Mouse (Mus musculus) c-Kit-positive CD71-positive TER-119-negative erythroid progenitor cells, embryonic 14.5 days (primary cell): Measurements from ENCODE around the gene Synm.

Experiments used
- DNase-seq: peaks from one replicate; pipeline ENCODE4 v3.0.0-alpha.2; 2013; ENCODE audit warnings: low read depth

The Synm gene

GRCm38 (mm10) chr7:67749441-67750239 lies 9.9 kb downstream of the Synm start:
- no peak for DNase-seq

GRCm38 (mm10) chr7:67747731-67748305 lies 11.7 kb downstream of the Synm start:
- DNase-seq: no peak

- no peak for DNase-seq
These were observed 17.8 kb downstream of the Synm start for GRCm38 (mm10) chr7:67741706-67742105.

GRCm38 (mm10) chr7:67740796-67741195 lies 18.7 kb downstream of the Synm start:
- no peak for DNase-seq

- no peak for DNase-seq
These were observed 19.2 kb downstream of the Synm start for GRCm38 (mm10) chr7:67740382-67740781.

- DNase-seq: no peak
These were observed 27.3 kb downstream of the Synm start for GRCm38 (mm10) chr7:67732276-67732675.

GRCm38 (mm10) chr7:67730431-67731110 lies 29.0 kb downstream of the Synm start:
- DNase-seq: no peak

GRCm38 (mm10) chr7:67728809-67729208 lies 30.7 kb downstream of the Synm start:
- no peak for DNase-seq

GRCm38 (mm10) chr7:67728203-67728602 lies 31.3 kb downstream of the Synm start:
- DNase-seq: no peak

GRCm38 (mm10) chr7:67725016-67725415 lies 34.5 kb downstream of the Synm start:
- no peak for DNase-seq

- DNase-seq: no peak
These were observed 35.0 kb downstream of the Synm start for GRCm38 (mm10) chr7:67724536-67724935.

GRCm38 (mm10) chr7:67722163-67722562 lies 37.4 kb downstream of the Synm start:
- no peak for DNase-seq

- no peak for DNase-seq
These were observed 40.7 kb downstream of the Synm start for GRCm38 (mm10) chr7:67718804-67719203.

GRCm38 (mm10) chr7:67717520-67717919 lies 42.0 kb downstream of the Synm start:
- DNase-seq: no peak

- no peak for DNase-seq
These were observed 42.6 kb downstream of the Synm start for GRCm38 (mm10) chr7:67716925-67717324.

GRCm38 (mm10) chr7:67716213-67716878 lies 43.2 kb downstream of the Synm start:
- no peak for DNase-seq

GRCm38 (mm10) chr7:67715176-67715575 lies 44.4 kb downstream of the Synm start:
- DNase-seq: no peak

GRCm38 (mm10) chr7:67713820-67714510 lies 45.6 kb downstream of the Synm start:
- no peak for DNase-seq

- peak; percentile 15 for DNase-seq
These were observed 49.3 kb downstream of the Synm start for GRCm38 (mm10) chr7:67710216-67710615.

GRCm38 (mm10) chr7:67708160-67708559 lies 51.4 kb downstream of the Synm start:
- no peak for DNase-seq

GRCm38 (mm10) chr7:67701252-67701914 lies 58.2 kb downstream of the Synm start:
- DNase-seq: no peak
